Mouse (Mus musculus): ENCODE measurements at regions not wholly inside any gene's neighbourhood (a gene's known extent, or its start where the extent isn't known, plus 50 kb on each side); places are given as distances from the start of the nearest gene placed in this dataset.
"Not testable (repeated sequence)": the region's sequence is repeated elsewhere in the genome, so short reads cannot be mapped to it uniquely, and the experiment has no call there.

DNA sequence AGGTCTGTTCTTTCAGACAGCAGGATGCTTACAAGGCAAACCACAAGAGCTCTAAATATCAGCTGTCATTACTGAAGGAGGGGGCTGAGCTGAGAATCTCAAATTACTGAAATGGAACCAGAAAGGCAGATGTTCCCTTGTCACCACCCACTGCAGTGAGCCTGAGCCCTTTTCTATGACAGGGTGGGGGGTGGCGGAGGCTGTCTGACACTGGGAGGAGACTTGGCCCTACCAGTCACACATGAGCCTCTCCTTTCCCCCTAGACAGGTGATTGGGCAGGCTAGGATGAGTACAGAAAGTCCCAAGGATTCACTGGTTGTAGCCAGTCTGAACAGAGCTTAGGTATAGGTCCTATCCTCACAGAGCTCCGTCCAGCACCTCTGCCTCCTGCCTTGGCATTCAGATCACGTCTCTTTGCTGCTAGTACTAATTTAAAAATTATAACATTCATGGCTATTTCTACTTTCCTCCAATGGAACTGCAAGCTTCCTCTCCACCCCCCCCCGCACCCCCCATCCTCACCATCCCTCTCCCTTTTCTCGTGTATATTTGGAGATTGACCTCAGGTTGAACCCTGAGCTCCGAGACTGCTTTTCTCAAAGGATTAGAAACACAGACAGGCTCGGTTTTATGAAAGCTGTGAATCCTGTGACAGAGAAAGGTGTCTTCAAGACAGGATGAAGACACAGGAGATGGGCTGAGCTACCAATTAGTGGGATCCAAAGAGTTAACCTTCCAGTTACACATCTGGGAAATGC lies 590.2 kb upstream of the Sox11 start:
- Histone ChIP-seq H3K27me3 (ENCODE audit: control insufficient read depth, insufficient read depth, low read length) (no peaks in the 10 kb centered on the region), H3K9ac (ENCODE audit: low read depth, low read length) (no peak overlapping the region), H3K4me2 (no peak overlapping the region), H3K36me3 (ENCODE audit: control insufficient read depth, insufficient read depth, low read length) (no peaks in the 10 kb centered on the region), H3K4me1 (ENCODE audit: control insufficient read depth, insufficient read depth, low read length) (peaks cover 12% of the 10 kb centered on the region), H3K27ac (ENCODE audit: low read depth, low read length) (no peak overlapping the region), H3K4me3 (ENCODE audit: low read depth, low read length) (no peak overlapping the region), H3K9me3 (replicated peaks; ENCODE audit: control insufficient read depth, low read length) (no peaks in the 10 kb centered on the region)
- no peak for ATAC-seq (replicated peaks; ENCODE audit: insufficient number of reproducible peaks, low FRiP score, low TSS enrichment)
- WGBS (ENCODE audit: insufficient replicate concordance) = 34% methylated on average over 7 of the region's 7 CpGs

DNA sequence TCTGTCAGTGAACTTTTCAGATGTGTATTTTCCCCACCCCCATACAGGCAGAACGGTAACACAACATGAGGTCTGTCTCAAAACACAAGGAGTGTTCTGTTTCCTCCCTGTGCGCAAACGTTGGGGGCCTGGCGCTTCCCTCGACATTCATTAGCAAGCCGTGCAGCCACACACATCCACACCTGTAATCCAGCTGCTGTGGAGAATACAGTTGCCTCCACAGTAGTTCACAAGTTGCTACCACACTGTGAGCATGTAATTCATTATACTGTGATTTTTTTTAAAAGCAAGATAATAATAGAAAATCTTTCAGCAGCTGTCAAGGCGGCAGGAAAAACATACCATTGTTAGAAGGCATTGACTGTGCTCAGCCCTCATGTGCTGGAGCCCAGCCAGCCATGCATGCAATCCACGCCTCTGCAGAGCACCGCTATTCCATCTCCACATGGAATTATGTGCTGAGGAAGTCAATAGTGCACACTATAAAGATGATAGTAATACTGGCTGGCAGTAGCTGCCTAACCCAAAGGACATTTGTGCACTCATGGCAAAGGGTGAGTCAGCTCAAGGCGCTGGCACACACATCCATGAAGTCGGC lies 586.1 kb upstream of the Sox11 start:
- H3K4me1 ChIP-seq (ENCODE audit: control insufficient read depth, insufficient read depth, low read length) = peaks cover 12% of the 10 kb centered on the region
- H3K9me3 ChIP-seq (replicated peaks; ENCODE audit: control insufficient read depth, low read length) = no peaks in the 10 kb centered on the region
- H3K4me3 ChIP-seq (ENCODE audit: low read depth, low read length) = no peak overlapping the region
- H3K27me3 ChIP-seq (ENCODE audit: control insufficient read depth, insufficient read depth, low read length) = no peaks in the 10 kb centered on the region
- 63% methylated on average over 11 of the region's 11 CpGs for WGBS (ENCODE audit: insufficient replicate concordance)
- no peak overlapping the region for H3K9ac ChIP-seq (ENCODE audit: low read depth, low read length)
- H3K36me3 ChIP-seq (ENCODE audit: control insufficient read depth, insufficient read depth, low read length) = no peaks in the 10 kb centered on the region
- no peak overlapping the region for H3K27ac ChIP-seq (ENCODE audit: low read depth, low read length)
- H3K4me2 ChIP-seq = no peak overlapping the region
- no peak for ATAC-seq (replicated peaks; ENCODE audit: insufficient number of reproducible peaks, low FRiP score, low TSS enrichment)

DNA sequence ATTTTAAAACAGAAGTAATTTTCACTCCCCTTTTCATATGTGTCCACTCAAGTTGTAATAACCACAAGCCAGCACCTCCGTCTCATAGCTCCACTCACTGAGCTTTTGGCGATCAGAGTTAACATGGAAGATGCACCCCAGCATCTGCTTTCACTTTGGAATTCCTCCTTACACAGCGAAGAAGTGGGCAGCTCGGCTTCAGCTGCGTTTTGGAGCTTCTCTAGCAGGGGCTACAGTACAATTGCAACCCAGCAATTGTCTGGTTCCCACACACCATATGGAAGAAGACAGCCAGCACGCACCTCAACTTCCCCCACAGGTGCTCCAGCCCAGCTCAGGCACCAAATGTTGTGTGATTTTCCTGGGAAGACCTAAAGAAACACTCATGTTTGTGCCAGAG lies 584.4 kb upstream of the Sox11 start:
- no peaks in the 10 kb centered on the region for H3K36me3 ChIP-seq (ENCODE audit: control insufficient read depth, insufficient read depth, low read length)
- no peaks in the 10 kb centered on the region for H3K9me3 ChIP-seq (replicated peaks; ENCODE audit: control insufficient read depth, low read length)
- no peaks in the 10 kb centered on the region for H3K27me3 ChIP-seq (ENCODE audit: control insufficient read depth, insufficient read depth, low read length)
- peaks cover 2% of the 10 kb centered on the region; the same call in 1 of the 2 replicates for H3K4me1 ChIP-seq (ENCODE audit: control insufficient read depth, insufficient read depth, low read length)
- H3K4me2 ChIP-seq = no peak overlapping the region
- H3K9ac ChIP-seq (ENCODE audit: low read depth, low read length) = no peak overlapping the region
- no peak overlapping the region for H3K27ac ChIP-seq (ENCODE audit: low read depth, low read length)
- WGBS (ENCODE audit: insufficient replicate concordance) = 82% methylated on average over 6 of the region's 6 CpGs
- no peak for ATAC-seq (replicated peaks; ENCODE audit: insufficient number of reproducible peaks, low FRiP score, low TSS enrichment)
- no peak overlapping the region for H3K4me3 ChIP-seq (ENCODE audit: low read depth, low read length)

DNA sequence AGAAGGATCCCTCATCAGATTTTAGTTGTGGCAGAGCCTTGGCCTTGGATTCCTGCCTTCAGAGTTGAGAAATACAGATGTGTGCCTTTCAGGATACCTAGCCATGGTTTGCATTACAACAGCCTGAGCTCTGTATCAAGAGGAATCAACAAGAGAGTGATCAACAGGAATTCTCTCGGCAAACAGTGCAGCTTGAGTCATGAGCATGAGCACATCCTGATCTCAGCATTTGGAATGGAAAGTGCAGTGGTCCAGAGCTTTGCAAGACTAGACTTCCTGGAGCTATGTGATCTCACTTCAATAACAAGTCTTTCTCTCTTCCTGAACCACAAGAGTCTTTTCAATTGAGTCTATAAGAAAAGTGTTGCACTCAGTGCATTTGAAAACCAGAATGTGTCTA lies 578.2 kb upstream of the Sox11 start:
- Histone ChIP-seq H3K27me3 (ENCODE audit: control insufficient read depth, insufficient read depth, low read length) (no peaks in the 10 kb centered on the region), H3K36me3 (ENCODE audit: control insufficient read depth, insufficient read depth, low read length) (no peaks in the 10 kb centered on the region), H3K9ac (ENCODE audit: low read depth, low read length) (no peak overlapping the region), H3K9me3 (replicated peaks; ENCODE audit: control insufficient read depth, low read length) (no peaks in the 10 kb centered on the region), H3K4me3 (ENCODE audit: low read depth, low read length) (no peak overlapping the region), H3K27ac (ENCODE audit: low read depth, low read length) (no peak overlapping the region), H3K4me2 (no peak overlapping the region), H3K4me1 (ENCODE audit: control insufficient read depth, insufficient read depth, low read length) (no peaks in the 10 kb centered on the region)
- WGBS (ENCODE audit: insufficient replicate concordance) = 54% methylated on average over 1 of the region's 1 CpGs
- no peak for ATAC-seq (replicated peaks; ENCODE audit: insufficient number of reproducible peaks, low FRiP score, low TSS enrichment)

DNA sequence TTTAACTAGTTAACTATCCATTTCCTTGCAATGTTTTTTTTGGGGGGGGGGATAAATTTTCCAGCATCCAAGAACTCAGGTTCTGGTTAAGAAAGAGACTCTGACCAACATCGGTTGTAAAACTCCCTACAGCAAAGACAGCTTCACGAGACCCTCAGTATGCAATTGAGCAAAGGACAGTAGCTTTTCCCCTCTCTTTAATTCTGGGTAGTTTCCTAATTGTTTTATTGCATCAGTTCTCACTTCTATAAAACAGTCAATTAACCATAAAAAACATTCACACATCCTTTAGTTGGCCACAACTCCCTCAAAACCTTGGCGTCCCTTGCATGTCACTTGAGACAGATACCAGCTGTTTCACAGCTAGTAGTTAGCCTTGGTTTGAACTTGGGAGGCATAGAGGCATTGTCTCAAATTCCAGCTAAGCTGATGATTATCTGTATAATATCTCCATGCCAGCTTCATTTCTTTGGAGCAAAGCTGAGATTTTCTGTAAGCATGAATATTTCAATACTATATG lies 574.1 kb upstream of the Sox11 start:
- Histone ChIP-seq H3K4me1 (ENCODE audit: control insufficient read depth, insufficient read depth, low read length) (no peaks in the 10 kb centered on the region), H3K9me3 (replicated peaks; ENCODE audit: control insufficient read depth, low read length) (no peaks in the 10 kb centered on the region), H3K9ac (ENCODE audit: low read depth, low read length) (no peak overlapping the region), H3K27me3 (ENCODE audit: control insufficient read depth, insufficient read depth, low read length) (no peaks in the 10 kb centered on the region), H3K4me3 (ENCODE audit: low read depth, low read length) (no peak overlapping the region), H3K4me2 (no peak overlapping the region), H3K36me3 (ENCODE audit: control insufficient read depth, insufficient read depth, low read length) (no peaks in the 10 kb centered on the region), H3K27ac (ENCODE audit: low read depth, low read length) (no peak overlapping the region)
- 73% methylated on average over 3 of the region's 3 CpGs for WGBS (ENCODE audit: insufficient replicate concordance)
- no peak for ATAC-seq (replicated peaks; ENCODE audit: insufficient number of reproducible peaks, low FRiP score, low TSS enrichment)

DNA sequence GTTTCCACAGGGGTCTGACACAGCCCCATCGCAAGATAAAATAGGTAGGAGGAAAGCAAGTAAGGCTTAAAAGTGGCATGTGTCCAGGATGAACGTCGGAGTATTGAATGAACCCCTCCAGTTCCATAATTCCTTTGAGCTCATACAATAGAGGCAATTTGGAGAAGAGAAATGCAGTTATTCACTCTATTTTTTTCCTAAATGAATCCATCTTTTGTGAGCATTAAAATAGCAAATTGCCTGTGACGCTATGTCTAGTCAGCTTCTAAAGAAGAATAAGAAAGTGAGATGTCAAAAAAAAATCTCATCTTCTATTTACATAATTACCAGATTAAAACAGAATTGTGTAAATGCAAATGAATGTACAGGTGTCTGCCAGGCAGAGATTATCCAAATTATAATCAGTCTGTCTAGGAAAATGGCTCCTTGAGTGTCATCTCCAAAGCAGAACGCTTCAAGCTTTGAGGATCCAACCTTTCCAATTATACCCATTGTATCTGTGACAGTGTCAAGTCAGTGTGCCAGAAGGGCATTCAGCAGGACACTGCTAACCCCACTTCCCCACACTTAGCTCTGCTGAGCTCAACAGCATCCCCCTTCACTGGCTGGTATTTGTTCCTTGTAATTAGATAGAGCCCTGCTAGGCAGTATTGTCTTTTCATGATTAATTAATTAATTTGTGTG lies 567.2 kb upstream of the Sox11 start:
- 85% methylated on average over 5 of the region's 5 CpGs for WGBS (ENCODE audit: insufficient replicate concordance)
- ATAC-seq (replicated peaks; ENCODE audit: insufficient number of reproducible peaks, low FRiP score, low TSS enrichment) = no peak

DNA sequence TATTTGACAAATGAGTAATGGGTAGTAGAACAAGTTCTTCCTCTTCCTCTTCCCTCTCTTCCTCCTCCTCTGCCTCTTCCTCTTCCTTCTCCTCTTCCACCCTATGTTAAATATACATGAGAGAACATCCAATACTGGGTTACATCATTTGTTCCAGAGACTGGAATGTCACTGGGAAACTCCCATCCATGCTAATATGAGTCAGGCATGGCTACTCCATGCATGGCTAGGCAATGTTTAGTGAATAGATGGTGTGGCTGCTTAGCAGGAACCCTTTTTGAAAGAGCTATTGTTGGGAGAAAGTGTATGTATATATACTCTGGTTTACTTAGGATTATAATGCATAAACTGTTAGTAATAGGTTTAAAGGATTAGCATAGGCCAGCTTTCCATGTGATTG lies 554.3 kb upstream of the Sox11 start:
- H3K9me3 ChIP-seq (replicated peaks; ENCODE audit: control insufficient read depth, low read length); ATAC-seq (replicated peaks; ENCODE audit: insufficient number of reproducible peaks, low FRiP score, low TSS enrichment); H3K27ac ChIP-seq (ENCODE audit: low read depth, low read length); H3K9ac ChIP-seq (ENCODE audit: low read depth, low read length); H3K4me1 ChIP-seq (ENCODE audit: control insufficient read depth, insufficient read depth, low read length); H3K4me3 ChIP-seq (ENCODE audit: low read depth, low read length); H3K27me3 ChIP-seq (ENCODE audit: control insufficient read depth, insufficient read depth, low read length); H3K36me3 ChIP-seq (ENCODE audit: control insufficient read depth, insufficient read depth, low read length); H3K4me2 ChIP-seq: not testable (repeated sequence)

More for the DNA sequence above, 567.2 kb upstream of the Sox11 start:
- Histone ChIP-seq H3K4me2 (no peak overlapping the region), H3K9me3 (replicated peaks; ENCODE audit: control insufficient read depth, low read length) (no peaks in the 10 kb centered on the region), H3K4me1 (ENCODE audit: control insufficient read depth, insufficient read depth, low read length) (no peaks in the 10 kb centered on the region), H3K4me3 (ENCODE audit: low read depth, low read length) (no peak overlapping the region), H3K27me3 (ENCODE audit: control insufficient read depth, insufficient read depth, low read length) (no peaks in the 10 kb centered on the region), H3K36me3 (ENCODE audit: control insufficient read depth, insufficient read depth, low read length) (no peaks in the 10 kb centered on the region), H3K27ac (ENCODE audit: low read depth, low read length) (no peak overlapping the region), H3K9ac (ENCODE audit: low read depth, low read length) (no peak overlapping the region)

DNA sequence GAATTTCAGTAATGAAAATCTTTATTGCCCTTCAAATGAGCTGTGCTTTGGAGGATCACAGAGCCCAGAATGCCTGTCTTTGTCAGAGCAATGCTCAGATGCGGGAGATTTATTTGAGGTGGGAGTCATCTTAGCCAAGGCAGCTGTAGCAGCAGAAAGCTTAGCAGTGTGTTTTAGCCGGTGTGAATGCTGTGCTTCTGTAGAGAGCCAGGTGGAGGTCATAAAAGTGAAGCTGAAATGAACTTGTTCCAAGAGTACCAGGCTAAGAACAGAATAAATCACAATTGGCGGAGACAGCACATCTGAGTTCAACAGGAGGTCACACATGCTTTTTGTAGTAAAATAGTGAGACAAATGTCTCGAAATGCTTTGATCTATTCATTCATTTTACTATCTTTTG lies 539.3 kb upstream of the Sox11 start:
- Histone ChIP-seq H3K4me2 (no peak overlapping the region), H3K4me1 (ENCODE audit: control insufficient read depth, insufficient read depth, low read length) (no peaks in the 10 kb centered on the region), H3K4me3 (ENCODE audit: low read depth, low read length) (no peak overlapping the region), H3K9ac (ENCODE audit: low read depth, low read length) (no peak overlapping the region), H3K9me3 (replicated peaks; ENCODE audit: control insufficient read depth, low read length) (no peaks in the 10 kb centered on the region), H3K36me3 (ENCODE audit: control insufficient read depth, insufficient read depth, low read length) (no peaks in the 10 kb centered on the region), H3K27me3 (ENCODE audit: control insufficient read depth, insufficient read depth, low read length) (no peaks in the 10 kb centered on the region), H3K27ac (ENCODE audit: low read depth, low read length) (no peak overlapping the region)
- WGBS (ENCODE audit: insufficient replicate concordance) = 68% methylated on average over 4 of the region's 4 CpGs
- no peak for ATAC-seq (replicated peaks; ENCODE audit: insufficient number of reproducible peaks, low FRiP score, low TSS enrichment)
